Mouse (Mus musculus): ENCODE measurements around the gene Metrnl. TPM values are rescaled to one million over a fixed set of nuclear protein-coding genes. Genes with fewer than 3 reads are reported as not detected.

The Metrnl gene
- polyA plus RNA-seq, 1 experiment from 2014 or later: 27.7 TPM

DNA sequence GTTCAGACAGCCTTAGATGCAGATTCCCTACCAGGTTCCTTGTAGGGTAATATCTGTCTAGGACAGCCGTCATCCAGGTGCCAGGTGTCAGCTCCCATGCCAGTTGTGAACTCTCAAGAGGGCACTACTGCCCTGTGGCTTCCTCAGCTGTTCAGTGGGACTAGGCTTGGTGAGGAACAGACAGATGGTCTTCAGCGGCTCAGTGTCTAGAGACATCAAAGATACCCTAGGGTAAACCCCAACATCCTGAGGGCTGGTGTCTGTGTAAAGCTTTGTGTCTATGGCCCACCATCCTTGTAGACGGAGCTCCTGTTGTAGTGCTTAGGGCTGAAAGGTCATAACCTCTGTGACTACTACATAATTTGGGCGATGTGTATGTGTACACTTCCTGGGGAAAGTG lies 4.1 kb upstream of the Metrnl start:
- Histone ChIP-seq H3K27me3 (ENCODE audit: control insufficient read depth, insufficient read depth, low read length) (no peaks in the 10 kb centered on the region), H3K36me3 (ENCODE audit: control insufficient read depth, insufficient read depth, low read length) (no peaks in the 10 kb centered on the region), H3K4me2 (replicated peaks; ENCODE audit: low read depth, low read length) (no peak overlapping the region), H3K4me1 (replicated peaks; ENCODE audit: control insufficient read depth, insufficient read depth, low read length) (no peaks in the 10 kb centered on the region), H3K27ac (ENCODE audit: low read depth, low read length) (no peak overlapping the region), H3K4me3 (ENCODE audit: low read depth, low read length) (no peak overlapping the region), H3K9me3 (ENCODE audit: control insufficient read depth, low read length) (no peaks in the 10 kb centered on the region), H3K9ac (ENCODE audit: low read depth, low read length) (no peak overlapping the region)
- DNase-seq (ENCODE audit: low spot score) (no peak), ATAC-seq (ENCODE audit: low FRiP score) (no peak)
- WGBS: 85% methylated on average over 4 of the region's 4 CpGs

DNA sequence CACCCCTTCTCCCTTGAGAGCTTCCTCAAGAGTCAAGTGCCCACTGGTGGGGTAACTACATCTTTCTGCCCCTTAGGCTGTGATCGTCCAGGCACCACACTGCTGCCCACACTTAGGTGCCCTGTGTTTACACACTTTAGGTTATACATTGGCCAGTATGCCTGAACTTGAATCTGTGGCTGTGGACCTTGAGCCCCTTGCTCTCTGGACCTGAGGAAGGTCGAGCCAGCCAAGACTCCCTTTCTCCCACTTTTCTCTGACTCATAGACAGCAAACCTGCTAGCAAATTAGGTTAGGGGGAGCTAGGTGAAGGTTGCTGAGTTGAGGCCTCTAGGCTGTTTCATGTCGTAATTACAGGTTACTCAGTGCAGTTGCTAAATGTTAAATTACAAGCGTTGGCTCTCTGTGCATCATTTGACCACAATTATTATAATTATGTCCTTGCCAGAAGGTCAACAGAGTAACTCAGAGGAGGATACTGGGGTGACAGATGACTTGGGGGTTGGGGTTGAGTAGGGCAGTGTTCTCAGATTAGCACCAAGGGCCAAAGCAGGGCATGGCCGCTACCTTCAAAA lies 2.9 kb upstream of the Metrnl start:
- no peak overlapping the region for H3K27ac ChIP-seq (ENCODE audit: low read depth, low read length)
- no peak overlapping the region for H3K4me2 ChIP-seq (replicated peaks; ENCODE audit: low read depth, low read length)
- DNase-seq (ENCODE audit: low spot score) (no peak), ATAC-seq (ENCODE audit: low FRiP score) (no peak)
- H3K9ac ChIP-seq (ENCODE audit: low read depth, low read length): no peak overlapping the region
- H3K4me1 ChIP-seq (replicated peaks; ENCODE audit: control insufficient read depth, insufficient read depth, low read length): no peaks in the 10 kb centered on the region
- H3K36me3 ChIP-seq (ENCODE audit: control insufficient read depth, insufficient read depth, low read length): no peaks in the 10 kb centered on the region
- H3K4me3 ChIP-seq (ENCODE audit: low read depth, low read length): no peak overlapping the region
- H3K27me3 ChIP-seq (ENCODE audit: control insufficient read depth, insufficient read depth, low read length): peaks cover 7% of the 10 kb centered on the region
- WGBS: 85% methylated on average over 5 of the region's 5 CpGs
- no peaks in the 10 kb centered on the region for H3K9me3 ChIP-seq (ENCODE audit: control insufficient read depth, low read length)

DNA sequence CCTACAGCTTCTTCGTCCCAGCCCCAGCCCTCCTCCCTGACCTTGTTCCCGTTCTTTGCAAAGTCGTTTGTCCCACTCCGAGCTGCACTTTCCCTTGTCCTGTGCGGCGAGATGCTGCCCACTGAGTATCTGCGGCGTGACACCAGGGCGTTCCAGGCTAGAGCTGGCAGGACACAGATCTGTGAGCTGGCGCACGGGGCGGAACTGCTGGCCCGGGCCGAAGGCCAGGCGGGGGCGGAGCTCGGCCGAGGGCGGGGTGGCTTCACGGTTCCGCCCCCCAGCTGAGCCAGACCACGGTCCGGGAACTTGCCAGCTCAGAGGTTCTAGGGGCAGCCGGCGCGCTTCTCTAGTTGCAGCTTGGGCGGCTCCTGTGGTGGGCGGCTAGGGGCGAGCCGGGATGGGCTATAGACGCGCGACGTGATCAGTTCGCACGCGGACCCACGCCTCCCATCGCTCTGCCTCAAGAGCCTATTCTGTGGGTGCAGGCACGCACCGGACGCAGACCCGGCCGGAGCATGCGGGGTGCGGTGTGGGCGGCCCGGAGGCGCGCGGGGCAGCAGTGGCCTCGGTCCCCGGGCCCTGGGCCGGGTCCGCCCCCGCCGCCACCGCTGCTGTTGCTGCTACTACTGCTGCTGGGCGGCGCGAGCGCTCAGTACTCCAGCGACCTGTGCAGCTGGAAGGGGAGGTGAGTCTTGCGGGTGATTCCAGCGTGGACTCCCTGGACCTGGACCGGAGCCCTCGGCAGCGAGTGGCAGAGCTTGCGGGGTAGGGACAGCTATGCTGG lies 959 bp downstream of the Metrnl start:
- Histone ChIP-seq H3K27me3 (ENCODE audit: control insufficient read depth, insufficient read depth, low read length) (peaks cover 17% of the 10 kb centered on the region), H3K9ac (ENCODE audit: low read depth, low read length) (peak overlapping the region; percentile 55), H3K9me3 (ENCODE audit: control insufficient read depth, low read length) (no peaks in the 10 kb centered on the region), H3K4me1 (replicated peaks; ENCODE audit: control insufficient read depth, insufficient read depth, low read length) (no peaks in the 10 kb centered on the region), H3K36me3 (ENCODE audit: control insufficient read depth, insufficient read depth, low read length) (no peaks in the 10 kb centered on the region), H3K4me3 (ENCODE audit: low read depth, low read length) (peak overlapping the region; percentile 67), H3K27ac (ENCODE audit: low read depth, low read length) (no peak overlapping the region), H3K4me2 (replicated peaks; ENCODE audit: low read depth, low read length) (peak overlapping the region; percentile 97)
- peak; percentile 78 for DNase-seq (ENCODE audit: low spot score)
- WGBS: under 1% methylated on average over 61 of the region's 69 CpGs
- ATAC-seq (ENCODE audit: low FRiP score): peak; percentile 87

DNA sequence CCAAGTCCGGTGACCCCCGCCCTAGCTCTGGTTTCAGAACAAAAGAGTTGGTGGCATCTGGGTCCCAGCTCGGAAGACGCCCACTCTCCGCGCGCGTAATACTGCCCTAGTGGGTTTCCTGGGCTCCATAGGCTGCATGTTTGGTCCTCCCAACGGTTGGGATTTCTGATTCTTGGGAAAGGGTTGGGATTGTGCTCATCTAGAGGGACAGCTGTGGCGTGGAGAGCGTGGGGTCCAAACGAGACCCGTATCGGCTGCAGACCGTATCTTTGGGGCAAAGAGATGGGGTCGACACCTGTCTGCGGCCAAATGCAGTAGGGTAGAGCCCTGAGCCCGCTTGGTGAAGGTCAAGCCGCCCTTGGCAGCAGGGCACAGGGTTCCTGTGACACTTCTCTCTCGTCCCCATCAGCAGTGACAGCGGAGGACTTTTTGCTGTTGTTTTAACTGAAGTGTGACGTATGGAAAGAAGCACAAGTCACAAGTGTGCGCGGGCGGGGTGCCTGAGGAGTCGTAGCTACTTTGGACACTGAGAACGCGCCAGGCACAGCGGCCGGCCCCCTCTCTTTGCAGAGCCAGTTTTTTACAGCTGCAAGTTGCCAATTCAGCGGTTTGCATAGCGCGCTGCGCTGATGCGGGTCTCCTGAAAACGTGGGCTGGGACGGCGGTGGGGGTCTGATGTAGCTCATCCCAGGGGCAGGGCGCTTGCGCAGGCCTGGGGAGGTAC lies 1.7 kb downstream of the Metrnl start:
- peak; percentile 61 for DNase-seq (ENCODE audit: low spot score)
- H3K4me2 ChIP-seq (replicated peaks; ENCODE audit: low read depth, low read length): peak overlapping the region; percentile 97
- no peaks in the 10 kb centered on the region for H3K36me3 ChIP-seq (ENCODE audit: control insufficient read depth, insufficient read depth, low read length)
- H3K4me3 ChIP-seq (ENCODE audit: low read depth, low read length): peak overlapping the region; percentile 67
- no peaks in the 10 kb centered on the region for H3K9me3 ChIP-seq (ENCODE audit: control insufficient read depth, low read length)
- H3K27me3 ChIP-seq (ENCODE audit: control insufficient read depth, insufficient read depth, low read length): peaks cover 17% of the 10 kb centered on the region
- no peaks in the 10 kb centered on the region for H3K4me1 ChIP-seq (replicated peaks; ENCODE audit: control insufficient read depth, insufficient read depth, low read length)
- H3K27ac ChIP-seq (ENCODE audit: low read depth, low read length): no peak overlapping the region
- ATAC-seq (ENCODE audit: low FRiP score): peak; percentile 36; the same call in 1 of the 2 replicates
- under 1% methylated on average over 40 of the region's 40 CpGs for WGBS
- H3K9ac ChIP-seq (ENCODE audit: low read depth, low read length): peak overlapping the region; percentile 55

DNA sequence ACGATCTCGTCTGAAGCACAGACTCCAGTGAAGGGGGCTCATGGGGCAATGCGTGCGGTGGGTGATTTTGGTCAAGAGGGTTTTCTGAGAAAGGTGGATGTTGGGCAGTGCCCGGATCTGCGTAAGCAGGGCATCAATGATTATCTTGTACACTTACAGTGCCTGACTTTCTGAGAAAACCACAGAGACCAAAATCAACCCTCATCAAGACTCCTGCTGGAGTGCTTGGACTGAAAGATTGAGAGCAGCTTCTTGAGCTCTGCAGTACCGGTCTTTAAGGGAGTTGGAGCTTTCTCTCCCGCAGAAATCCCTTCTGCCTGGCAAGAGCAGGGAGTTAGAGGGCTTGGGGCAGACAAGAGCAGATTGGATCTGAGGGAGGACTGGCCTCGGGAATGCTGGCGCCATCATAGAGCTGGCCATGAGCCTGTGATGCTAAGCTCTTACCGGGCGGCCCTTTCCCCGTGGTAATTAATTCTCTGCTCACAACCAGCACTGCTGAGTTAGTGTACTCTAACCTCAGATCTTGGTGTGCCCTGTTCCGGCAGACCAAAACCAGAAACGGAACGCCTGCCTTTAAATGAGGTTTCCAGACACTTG lies 2.4 kb downstream of the Metrnl start:
- peaks cover 17% of the 10 kb centered on the region for H3K27me3 ChIP-seq (ENCODE audit: control insufficient read depth, insufficient read depth, low read length)
- DNase-seq (ENCODE audit: low spot score): peak; percentile 33
- H3K4me2 ChIP-seq (replicated peaks; ENCODE audit: low read depth, low read length): peak overlapping the region; percentile 97
- peak overlapping the region; percentile 67 for H3K4me3 ChIP-seq (ENCODE audit: low read depth, low read length)
- H3K36me3 ChIP-seq (ENCODE audit: control insufficient read depth, insufficient read depth, low read length): no peaks in the 10 kb centered on the region
- WGBS: 15% methylated on average over 16 of the region's 16 CpGs
- H3K9me3 ChIP-seq (ENCODE audit: control insufficient read depth, low read length): no peaks in the 10 kb centered on the region
- H3K27ac ChIP-seq (ENCODE audit: low read depth, low read length): no peak overlapping the region
- no peak for ATAC-seq (ENCODE audit: low FRiP score)
- H3K4me1 ChIP-seq (replicated peaks; ENCODE audit: control insufficient read depth, insufficient read depth, low read length): no peaks in the 10 kb centered on the region
- peak overlapping the region; percentile 55 for H3K9ac ChIP-seq (ENCODE audit: low read depth, low read length)

DNA sequence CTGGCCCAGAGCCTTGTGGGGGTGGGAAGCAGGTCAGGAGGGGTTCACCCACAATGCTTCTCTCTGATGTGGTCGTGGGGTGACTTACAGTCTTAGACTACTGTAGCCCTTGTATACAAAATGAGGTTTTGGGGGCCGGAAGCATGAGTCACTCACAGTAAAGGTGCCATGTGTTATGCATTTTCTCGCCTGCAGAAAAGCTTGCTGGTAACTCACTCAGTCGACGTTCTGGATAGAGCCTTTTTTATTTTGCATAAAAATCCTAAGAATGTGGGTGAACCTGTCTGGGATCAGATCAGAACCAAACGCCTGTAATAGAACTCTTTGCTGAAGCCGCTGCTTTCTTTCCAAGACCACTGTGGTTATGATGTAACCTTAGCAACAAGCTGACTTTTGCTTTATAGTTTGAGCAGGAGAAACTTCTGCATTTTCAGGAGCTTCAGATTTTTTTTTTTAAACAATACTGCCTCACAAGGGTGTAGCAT lies 5.2 kb downstream of the Metrnl start:
- no peak overlapping the region for H3K4me3 ChIP-seq (ENCODE audit: low read depth, low read length)
- no peak for ATAC-seq (ENCODE audit: low FRiP score)
- no peak for DNase-seq (ENCODE audit: low spot score)
- H3K4me2 ChIP-seq (replicated peaks; ENCODE audit: low read depth, low read length): no peak overlapping the region
- H3K36me3 ChIP-seq (ENCODE audit: control insufficient read depth, insufficient read depth, low read length): no peaks in the 10 kb centered on the region
- H3K27me3 ChIP-seq (ENCODE audit: control insufficient read depth, insufficient read depth, low read length): peaks cover 17% of the 10 kb centered on the region
- WGBS: 34% methylated on average over 7 of the region's 7 CpGs
- no peak overlapping the region for H3K9ac ChIP-seq (ENCODE audit: low read depth, low read length)
- no peaks in the 10 kb centered on the region for H3K9me3 ChIP-seq (ENCODE audit: control insufficient read depth, low read length)
- H3K27ac ChIP-seq (ENCODE audit: low read depth, low read length): no peak overlapping the region
- no peaks in the 10 kb centered on the region for H3K4me1 ChIP-seq (replicated peaks; ENCODE audit: control insufficient read depth, insufficient read depth, low read length)

DNA sequence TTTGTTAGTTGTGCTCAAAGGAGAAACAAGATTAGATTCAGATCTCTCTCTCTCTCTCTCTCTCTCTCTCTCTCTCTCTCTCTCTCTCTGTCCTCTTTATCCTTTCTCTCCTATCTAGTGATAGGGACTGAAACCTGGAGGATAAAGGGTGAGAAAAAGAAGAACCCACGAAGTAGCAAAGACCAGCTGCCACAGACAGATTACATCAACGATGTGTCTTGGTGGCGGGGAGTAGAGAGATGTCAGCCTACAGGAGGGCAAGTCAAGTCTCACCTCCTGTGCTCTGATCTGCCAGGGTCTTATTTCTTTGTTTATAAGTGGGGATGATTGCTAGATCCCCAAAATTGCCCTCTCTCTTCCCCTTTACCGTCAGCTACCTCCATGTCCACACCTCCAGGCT lies 7.9 kb downstream of the Metrnl start:
- Histone ChIP-seq H3K9ac (ENCODE audit: low read depth, low read length) (no peak overlapping the region), H3K4me1 (replicated peaks; ENCODE audit: control insufficient read depth, insufficient read depth, low read length) (no peaks in the 10 kb centered on the region), H3K4me2 (replicated peaks; ENCODE audit: low read depth, low read length) (no peak overlapping the region), H3K9me3 (ENCODE audit: control insufficient read depth, low read length) (no peaks in the 10 kb centered on the region), H3K36me3 (ENCODE audit: control insufficient read depth, insufficient read depth, low read length) (no peaks in the 10 kb centered on the region), H3K4me3 (ENCODE audit: low read depth, low read length) (no peak overlapping the region), H3K27ac (ENCODE audit: low read depth, low read length) (no peak overlapping the region), H3K27me3 (ENCODE audit: control insufficient read depth, insufficient read depth, low read length) (peaks cover 2% of the 10 kb centered on the region; the same call in 1 of the 2 replicates)
- ATAC-seq (ENCODE audit: low FRiP score) (no peak), DNase-seq (ENCODE audit: low spot score) (no peak)
- 82% methylated on average over 4 of the region's 4 CpGs for WGBS

DNA sequence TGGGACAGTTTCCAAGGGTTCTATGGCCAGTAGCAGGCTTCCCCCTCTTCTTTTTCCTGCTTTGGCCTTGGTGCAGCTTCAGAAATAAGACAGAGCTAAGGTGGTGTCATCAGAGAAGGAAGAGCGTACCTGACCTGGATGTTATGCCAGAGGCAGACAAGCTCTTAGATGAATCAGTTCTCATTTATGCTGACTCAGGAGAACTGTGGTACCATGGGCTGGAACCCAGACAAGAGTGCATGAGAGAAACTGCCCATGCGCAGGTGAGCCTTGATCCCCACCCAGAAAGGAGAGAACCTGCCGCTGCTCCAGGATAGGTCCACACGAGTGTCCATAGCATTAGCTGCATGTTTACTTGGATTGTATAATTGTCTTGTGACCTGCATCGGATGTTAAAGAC lies 8.9 kb downstream of the Metrnl start:
- WGBS: 93% methylated on average over 5 of the region's 5 CpGs
- H3K9me3 ChIP-seq (ENCODE audit: control insufficient read depth, low read length): no peaks in the 10 kb centered on the region
- DNase-seq (ENCODE audit: low spot score) (no peak), ATAC-seq (ENCODE audit: low FRiP score) (no peak)
- no peaks in the 10 kb centered on the region for H3K27me3 ChIP-seq (ENCODE audit: control insufficient read depth, insufficient read depth, low read length)
- H3K36me3 ChIP-seq (ENCODE audit: control insufficient read depth, insufficient read depth, low read length): no peaks in the 10 kb centered on the region
- H3K4me2 ChIP-seq (replicated peaks; ENCODE audit: low read depth, low read length): no peak overlapping the region
- no peak overlapping the region for H3K9ac ChIP-seq (ENCODE audit: low read depth, low read length)
- no peaks in the 10 kb centered on the region for H3K4me1 ChIP-seq (replicated peaks; ENCODE audit: control insufficient read depth, insufficient read depth, low read length)
- no peak overlapping the region for H3K27ac ChIP-seq (ENCODE audit: low read depth, low read length)
- no peak overlapping the region for H3K4me3 ChIP-seq (ENCODE audit: low read depth, low read length)

Data from hindbrain, embryonic 11.5 days (tissue).